Mouse (Mus musculus): Measurements from ENCODE around the gene Auts2. TPM values are rescaled to one million over a fixed set of nuclear protein-coding genes. Genes with fewer than 3 reads are reported as not detected.

Gene Auts2
- polyA plus RNA-seq, 1 experiment from 2014 or later, result 69.8 TPM

DNA sequence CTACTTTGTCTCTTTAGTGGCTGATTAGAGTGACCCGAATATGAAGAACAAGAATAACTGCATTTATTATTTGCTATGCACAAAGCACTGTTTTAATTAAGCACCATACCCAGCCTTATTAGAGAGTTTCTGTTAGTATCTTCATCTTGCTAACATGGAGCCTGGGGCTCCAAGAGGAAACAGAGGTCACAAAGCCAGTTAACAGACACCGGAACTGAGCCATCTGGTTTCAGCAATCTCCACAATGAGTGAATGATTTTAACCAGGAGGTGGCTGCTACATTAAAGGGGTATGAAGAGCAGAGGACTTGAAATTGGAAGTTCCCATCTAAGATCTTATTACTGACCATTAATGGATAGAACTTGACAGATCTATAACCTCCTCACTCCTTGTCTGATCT lies 209.4 kb downstream of the Auts2 start:
- Histone ChIP-seq H3K27me3 (no peaks in the 10 kb centered on the region), H3K4me3 (no peak overlapping the region), H3K27ac (no peak overlapping the region), H3K9me3 (no peaks in the 10 kb centered on the region), H3K36me3 (no peaks in the 10 kb centered on the region), H3K9ac (no peak overlapping the region), H3K4me1 (peaks cover 80% of the 10 kb centered on the region), H3K4me2 (no peak overlapping the region)
- ATAC-seq (ENCODE audit: insufficient number of reproducible peaks, insufficient read depth, low FRiP score, low TSS enrichment, low read depth), result no peak
- WGBS, result 20% methylated on average over 2 of the region's 2 CpGs

DNA sequence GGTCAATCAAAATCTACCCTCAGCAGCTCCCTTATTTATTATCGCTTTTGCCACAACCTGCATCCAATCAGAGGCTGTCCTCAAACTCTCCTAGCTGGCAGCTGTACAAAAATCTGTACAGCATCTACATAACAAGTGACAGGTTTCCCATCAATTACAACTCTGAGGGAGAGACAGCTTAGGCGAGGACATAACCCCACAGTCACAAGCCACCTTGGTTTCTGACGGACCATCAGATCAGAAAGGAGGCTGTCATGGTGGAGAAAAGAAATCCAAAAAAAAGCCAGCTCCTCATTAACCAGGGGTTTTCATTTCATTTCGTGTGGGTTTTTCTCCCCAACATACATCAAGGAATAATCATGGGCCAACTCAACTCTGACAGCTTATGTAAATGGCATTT lies 210.6 kb downstream of the Auts2 start:
- H3K27ac ChIP-seq, result no peak overlapping the region
- peaks cover 70% of the 10 kb centered on the region for H3K4me1 ChIP-seq
- no peaks in the 10 kb centered on the region for H3K9me3 ChIP-seq
- no peak for ATAC-seq (ENCODE audit: insufficient number of reproducible peaks, insufficient read depth, low FRiP score, low TSS enrichment, low read depth)
- H3K4me2 ChIP-seq, result no peak overlapping the region
- no peaks in the 10 kb centered on the region for H3K27me3 ChIP-seq
- H3K36me3 ChIP-seq, result no peaks in the 10 kb centered on the region
- 35% methylated on average over 4 of the region's 4 CpGs for WGBS
- H3K9ac ChIP-seq, result no peak overlapping the region
- H3K4me3 ChIP-seq, result no peak overlapping the region

DNA sequence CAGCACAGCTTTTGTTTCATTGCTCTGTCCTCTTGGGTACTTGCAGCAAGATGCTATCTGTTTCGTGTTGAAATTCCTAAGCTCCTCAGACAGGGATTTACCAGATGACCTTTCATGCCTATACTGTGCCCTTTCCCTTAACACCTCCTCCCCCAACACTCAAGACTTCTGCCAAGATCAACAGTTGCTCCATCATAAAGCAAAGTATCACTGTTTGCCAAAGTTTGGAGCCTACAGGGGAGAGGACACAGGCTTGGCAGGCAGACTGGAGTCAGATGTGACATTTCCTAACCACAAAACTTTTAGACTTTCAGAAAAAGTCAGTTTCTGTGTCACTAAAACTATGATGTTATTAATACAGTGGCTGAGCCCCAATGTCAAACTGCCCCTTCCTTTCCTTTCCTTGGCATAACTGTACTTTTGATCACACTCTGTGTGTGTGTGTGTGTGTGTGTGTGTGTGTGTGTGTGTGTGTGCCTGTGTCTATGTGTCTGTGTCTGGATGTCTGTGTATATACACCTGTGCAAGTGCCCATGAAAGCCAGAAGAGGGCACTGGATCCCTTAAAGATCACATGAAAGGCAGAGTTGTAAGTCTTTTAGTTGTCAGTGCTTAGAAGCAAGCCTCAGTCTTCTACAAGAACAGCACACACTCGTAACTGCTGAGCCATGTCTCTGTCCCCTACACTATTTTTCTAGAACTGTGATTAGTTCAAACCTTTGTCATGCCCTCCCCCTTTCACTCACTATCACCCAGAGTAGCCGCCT lies 213.8 kb downstream of the Auts2 start:
- no peak overlapping the region for H3K4me3 ChIP-seq
- no peak overlapping the region for H3K4me2 ChIP-seq
- H3K27me3 ChIP-seq, result no peaks in the 10 kb centered on the region
- H3K36me3 ChIP-seq, result no peaks in the 10 kb centered on the region
- H3K9ac ChIP-seq, result no peak overlapping the region
- 57% methylated on average over 3 of the region's 3 CpGs for WGBS
- no peak for ATAC-seq (ENCODE audit: insufficient number of reproducible peaks, insufficient read depth, low FRiP score, low TSS enrichment, low read depth)
- H3K4me1 ChIP-seq, result peaks cover 49% of the 10 kb centered on the region
- H3K9me3 ChIP-seq, result no peaks in the 10 kb centered on the region
- H3K27ac ChIP-seq, result no peak overlapping the region

- H3K4me2 ChIP-seq, result no peak overlapping the region
- H3K27me3 ChIP-seq, result no peaks in the 10 kb centered on the region
- no peaks in the 10 kb centered on the region for H3K9me3 ChIP-seq
- ATAC-seq (ENCODE audit: insufficient number of reproducible peaks, insufficient read depth, low FRiP score, low TSS enrichment, low read depth), result no peak
- no peak overlapping the region for H3K9ac ChIP-seq
- no peak overlapping the region for H3K27ac ChIP-seq
- H3K36me3 ChIP-seq, result no peaks in the 10 kb centered on the region
- no peak overlapping the region for H3K4me3 ChIP-seq
- peaks cover 30% of the 10 kb centered on the region for H3K4me1 ChIP-seq
- 47% methylated on average over 6 of the region's 6 CpGs for WGBS
Observed at GRCm38 (mm10) chr5:132324246-132324883, 218.8 kb downstream of the Auts2 start.

DNA sequence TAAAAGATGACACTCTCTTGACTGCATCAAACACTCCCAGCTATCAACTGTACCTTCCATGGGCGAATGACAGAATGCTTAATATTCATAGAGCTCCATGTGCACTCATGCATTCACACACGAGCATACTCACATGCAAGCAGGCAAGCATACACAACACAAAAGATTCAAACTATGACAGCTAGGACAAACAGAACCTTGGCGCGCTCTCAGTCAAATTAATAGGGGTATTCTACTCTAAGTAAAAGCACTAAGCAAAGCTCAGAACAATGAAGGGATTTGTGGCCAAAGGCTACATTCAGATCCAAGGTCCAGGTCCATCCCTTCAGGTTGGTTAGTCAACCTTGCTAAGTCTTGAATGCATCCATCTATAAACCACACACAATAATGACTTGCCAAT lies 219.5 kb downstream of the Auts2 start:
- Histone ChIP-seq H3K36me3 (no peaks in the 10 kb centered on the region), H3K4me1 (peaks cover 26% of the 10 kb centered on the region), H3K4me2 (no peak overlapping the region), H3K9me3 (no peaks in the 10 kb centered on the region), H3K27ac (no peak overlapping the region), H3K4me3 (no peak overlapping the region), H3K9ac (no peak overlapping the region), H3K27me3 (no peaks in the 10 kb centered on the region)
- no peak for ATAC-seq (ENCODE audit: insufficient number of reproducible peaks, insufficient read depth, low FRiP score, low TSS enrichment, low read depth)
- 81% methylated on average over 4 of the region's 4 CpGs for WGBS

- Histone ChIP-seq H3K4me2 (no peak overlapping the region), H3K4me3 (no peak overlapping the region), H3K27ac (no peak overlapping the region), H3K4me1 (peaks cover 32% of the 10 kb centered on the region), H3K27me3 (no peaks in the 10 kb centered on the region), H3K9ac (no peak overlapping the region), H3K9me3 (no peaks in the 10 kb centered on the region), H3K36me3 (no peaks in the 10 kb centered on the region)
- WGBS, result 81% methylated on average over 4 of the region's 4 CpGs
- no peak for ATAC-seq (ENCODE audit: insufficient number of reproducible peaks, insufficient read depth, low FRiP score, low TSS enrichment, low read depth)
Observed at GRCm38 (mm10) chr5:132322971-132323370, 220.2 kb downstream of the Auts2 start.

- H3K36me3 ChIP-seq, result no peaks in the 10 kb centered on the region
- no peaks in the 10 kb centered on the region for H3K27me3 ChIP-seq
- H3K27ac ChIP-seq, result no peak overlapping the region
- H3K4me1 ChIP-seq, result peaks cover 42% of the 10 kb centered on the region
- H3K4me2 ChIP-seq, result no peak overlapping the region
- H3K9ac ChIP-seq, result no peak overlapping the region
- no peaks in the 10 kb centered on the region for H3K9me3 ChIP-seq
- WGBS, result 77% methylated on average over 9 of the region's 9 CpGs
- no peak for ATAC-seq (ENCODE audit: insufficient number of reproducible peaks, insufficient read depth, low FRiP score, low TSS enrichment, low read depth)
- H3K4me3 ChIP-seq, result no peak overlapping the region
Observed at GRCm38 (mm10) chr5:132318026-132318765, 224.9 kb downstream of the Auts2 start.

DNA sequence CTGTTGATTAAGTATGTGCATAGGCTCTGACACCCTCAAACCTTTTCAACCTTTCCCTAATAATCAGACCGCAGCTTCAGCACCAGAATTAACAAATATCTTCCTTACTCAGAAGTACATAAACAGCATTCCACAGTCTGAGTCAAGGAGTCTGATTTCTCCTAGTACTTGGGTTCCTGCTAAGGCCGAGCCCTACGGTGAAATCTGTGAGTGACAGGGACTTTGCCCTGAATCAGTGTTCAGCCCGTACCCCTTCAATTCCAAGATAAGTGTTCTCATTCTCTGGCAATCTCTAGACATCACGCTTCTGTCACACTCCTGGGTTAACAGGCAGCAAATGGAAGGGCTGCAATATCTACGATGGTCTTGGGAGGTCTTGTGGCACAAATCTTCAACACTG lies 226.2 kb downstream of the Auts2 start:
- Histone ChIP-seq H3K27me3 (no peaks in the 10 kb centered on the region), H3K4me3 (no peak overlapping the region), H3K9ac (no peak overlapping the region), H3K27ac (no peak overlapping the region), H3K36me3 (no peaks in the 10 kb centered on the region), H3K4me2 (no peak overlapping the region), H3K9me3 (no peaks in the 10 kb centered on the region), H3K4me1 (peaks cover 36% of the 10 kb centered on the region)
- ATAC-seq (ENCODE audit: insufficient number of reproducible peaks, insufficient read depth, low FRiP score, low TSS enrichment, low read depth), result no peak
- WGBS, result 38% methylated on average over 6 of the region's 6 CpGs

DNA sequence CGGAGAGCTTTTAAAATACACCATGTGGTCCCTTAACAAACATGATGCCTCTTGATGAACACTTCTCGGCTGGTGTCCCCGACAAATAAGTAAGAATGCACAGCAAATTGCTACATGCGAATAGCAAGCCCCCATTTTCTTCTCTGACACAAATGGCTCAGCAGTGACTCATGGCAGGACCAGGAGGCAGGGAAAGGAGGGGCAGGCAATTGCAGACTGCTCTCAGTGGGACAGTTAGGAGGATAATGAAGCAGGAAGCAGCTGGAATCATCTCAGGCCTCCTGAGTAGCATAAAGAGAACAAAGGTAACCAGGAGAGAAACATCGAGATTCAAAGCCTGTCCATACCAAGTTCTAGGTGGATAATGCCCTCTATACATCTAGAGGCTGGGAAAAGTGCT lies 228.8 kb downstream of the Auts2 start:
- Histone ChIP-seq H3K9me3 (no peaks in the 10 kb centered on the region), H3K27ac (no peak overlapping the region), H3K36me3 (no peaks in the 10 kb centered on the region), H3K4me2 (no peak overlapping the region), H3K27me3 (no peaks in the 10 kb centered on the region), H3K9ac (no peak overlapping the region), H3K4me3 (no peak overlapping the region), H3K4me1 (peaks cover 29% of the 10 kb centered on the region)
- WGBS, result 56% methylated on average over 5 of the region's 5 CpGs
- no peak for ATAC-seq (ENCODE audit: insufficient number of reproducible peaks, insufficient read depth, low FRiP score, low TSS enrichment, low read depth)

DNA sequence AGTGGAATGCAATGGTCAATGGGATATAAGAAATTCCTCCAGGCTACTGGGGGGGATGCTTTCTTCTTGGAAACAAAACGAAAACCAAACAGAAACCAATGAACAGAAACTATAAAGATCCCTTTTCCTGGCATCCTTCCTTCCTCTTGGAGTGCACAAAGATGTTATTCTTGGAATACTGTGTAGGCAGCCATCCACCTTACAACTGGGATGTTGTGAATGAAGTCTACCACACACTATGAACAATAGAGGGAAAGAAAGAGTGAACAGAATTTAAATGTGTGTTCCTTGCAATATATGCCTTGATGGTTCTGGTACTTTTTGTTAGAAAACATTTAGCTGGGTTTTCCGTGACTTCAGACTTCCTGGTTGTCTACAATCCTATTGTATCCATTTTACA lies 236.1 kb downstream of the Auts2 start:
- Histone ChIP-seq H3K4me1 (peaks cover 14% of the 10 kb centered on the region), H3K9me3 (no peaks in the 10 kb centered on the region), H3K36me3 (no peaks in the 10 kb centered on the region), H3K4me3 (no peak overlapping the region), H3K27me3 (no peaks in the 10 kb centered on the region), H3K4me2 (no peak overlapping the region), H3K9ac (no peak overlapping the region), H3K27ac (no peak overlapping the region)
- 82% methylated on average over 2 of the region's 2 CpGs for WGBS
- ATAC-seq (ENCODE audit: insufficient number of reproducible peaks, insufficient read depth, low FRiP score, low TSS enrichment, low read depth), result no peak

GRCm38 (mm10) chr5:132305354-132305934 lies 237.7 kb downstream of the Auts2 start:
- H3K4me3 ChIP-seq, result no peak overlapping the region
- no peaks in the 10 kb centered on the region for H3K36me3 ChIP-seq
- peaks cover 18% of the 10 kb centered on the region for H3K4me1 ChIP-seq
- no peaks in the 10 kb centered on the region for H3K27me3 ChIP-seq
- H3K27ac ChIP-seq, result no peak overlapping the region
- no peak for ATAC-seq (ENCODE audit: insufficient number of reproducible peaks, insufficient read depth, low FRiP score, low TSS enrichment, low read depth)
- no peak overlapping the region for H3K9ac ChIP-seq
- WGBS, result 65% methylated on average over 5 of the region's 5 CpGs
- no peak overlapping the region for H3K4me2 ChIP-seq
- H3K9me3 ChIP-seq, result no peaks in the 10 kb centered on the region
